8 mouse cellular contexts compared by ENCODE assay signal in genomic region chr2:18680961-18681360, GRCm38 (mm10). TPM values are rescaled to one million over a fixed set of nuclear protein-coding genes. Genes with fewer than 3 reads are reported as not detected.
A peak's percentile ranks its signal among the peaks of the same experiment; 100 is the strongest.
DNase-seq lines count a peak whose midpoint lies in the region; ATAC-seq and TF ChIP-seq lines count a peak whose summit lies in the region.

No protein-coding gene starts in this region.

- H3K27me3 ChIP-seq in forebrain, embryonic 15.5 days = peaks cover 24% of the 10 kb centered on the region
- H3K27me3 ChIP-seq in hindbrain, embryonic 10.5 days (ENCODE audit: insufficient read depth, poor library complexity, severe bottlenecking) = peaks cover 84% of the 10 kb centered on the region
- H3K27me3 ChIP-seq in spleen, adult 2 months (ENCODE audit: control insufficient read depth, insufficient read depth, low read length) = peaks cover 14% of the 10 kb centered on the region

- TF ChIP-seq CTCF in spleen, adult 2 months (IDR thresholded peaks at IDR 0.05; ENCODE audit: extremely low read depth, insufficient read depth, insufficient read length, insufficient replicate concordance) = no peak

- TF ChIP-seq POLR2A in spleen, adult 2 months (IDR thresholded peaks at IDR 0.05; ENCODE audit: low read depth, low read length) = no peak

- no peak for ATAC-seq in forebrain, embryonic 15.5 days (replicated peaks)
- ATAC-seq in megakaryocyte, adult 5-6 weeks (ENCODE audit: poor library complexity, severe bottlenecking) = peak; percentile 76

- DNase-seq in heart, adult 11 months = peak; percentile 97
- DNase-seq in heart, adult 8-10 months (ENCODE audit: low spot score) = no peak
- peak; percentile 28 to 30 for DNase-seq in adrenal gland, postnatal 4 days (ENCODE audit: low spot score in 2 of 2)
- peak; percentile 65 for DNase-seq in hindbrain, embryonic 10.5 days (ENCODE audit: low spot score)
- peak; percentile 62 to 65 for DNase-seq in left cerebral cortex, postnatal 36 days (ENCODE audit: low spot score in 2 of 2)
- DNase-seq in spleen, adult 2 months (ENCODE audit: low read depth in 1 of 2, low spot score in 2 of 2) = peak in 1 of 2 experiments; percentile 67

- peaks cover 36% of the 10 kb centered on the region for H3K4me1 ChIP-seq in forebrain, embryonic 15.5 days
- H3K4me1 ChIP-seq in hindbrain, embryonic 10.5 days (replicated peaks) = peaks cover 33% of the 10 kb centered on the region
- peaks cover 8% of the 10 kb centered on the region for H3K4me1 ChIP-seq in spleen, adult 2 months (ENCODE audit: control insufficient read depth, insufficient read depth, insufficient read length)

- intact Hi-C loops in left cerebral cortex, postnatal 36 days (cut with DNase I) = no loop called here

- no peaks in the 10 kb centered on the region for H3K9me3 ChIP-seq in forebrain, embryonic 15.5 days
- H3K9me3 ChIP-seq in hindbrain, embryonic 10.5 days = no peaks in the 10 kb centered on the region

- peak overlapping the region; percentile 30; the same call in 1 of the 2 replicates for H3K9ac ChIP-seq in forebrain, embryonic 15.5 days (replicated peaks)

- peak overlapping the region; percentile 32 for H3K4me3 ChIP-seq in forebrain, embryonic 15.5 days
- peak overlapping the region; percentile 54 for H3K4me3 ChIP-seq in hindbrain, embryonic 10.5 days
- peak overlapping the region; percentile 53 for H3K4me3 ChIP-seq in spleen, adult 2 months (ENCODE audit: extremely low read depth, insufficient read depth, insufficient read length)

- H3K4me2 ChIP-seq in forebrain, embryonic 15.5 days (replicated peaks) = peak overlapping the region; percentile 48

- 3% methylated on average over 28 of the region's 29 CpGs for WGBS in forebrain, embryonic 15.5 days
- WGBS in hindbrain, embryonic 10.5 days = under 1% methylated on average over 26 of the region's 29 CpGs
- 8% methylated on average over 28 of the region's 29 CpGs for WGBS in spleen, adult 2 months

- no peak overlapping the region for H3K27ac ChIP-seq in forebrain, embryonic 15.5 days (replicated peaks)
- H3K27ac ChIP-seq in hindbrain, embryonic 10.5 days = peak overlapping the region; percentile 64; the same call in 1 of the 2 replicates
- H3K27ac ChIP-seq in spleen, adult 2 months (ENCODE audit: insufficient read depth, low read length) = no peak overlapping the region

- peaks cover 20% of the 10 kb centered on the region for H3K36me3 ChIP-seq in forebrain, embryonic 15.5 days
- peaks cover 29% of the 10 kb centered on the region for H3K36me3 ChIP-seq in hindbrain, embryonic 10.5 days
- peaks cover 4% of the 10 kb centered on the region for H3K36me3 ChIP-seq in spleen, adult 2 months (ENCODE audit: control insufficient read depth, insufficient read depth, low read length)

RNA-seq across cellular contexts. Expression of gene Bmi1, which starts 4.1 kb away (rescaled TPM):
- total RNA-seq in heart, adult 8-10 months (2022) = 10 to 100 TPM; 51.9 to 74.4 (median 64.3) TPM
- 10 to 100 TPM; 46.6 to 50.7 TPM for total RNA-seq in adrenal gland, postnatal 4 days (2021)
- polyA plus RNA-seq in forebrain, embryonic 15.5 days (2015; fragmentation: Nextera tagmentation; extraction: Ambion mirVana) = 38.0 and 39.8 TPM in 2 replicates
- polyA plus RNA-seq in hindbrain, embryonic 10.5 days (2016; fragmentation: Nextera tagmentation; extraction: Ambion mirVana) = 25.1 and 26.8 TPM in 2 replicates
- 10 to 100 TPM; 34.5 to 49.6 TPM for total RNA-seq in left cerebral cortex, postnatal 36 days (2021)
- 18.1 and 22.2 TPM in 2 replicates for total RNA-seq in megakaryocyte, adult 5-6 weeks (2015)
- 16.5 and 23.3 TPM in 2 replicates for total RNA-seq in megakaryocyte, adult 5-6 weeks (2017)
- polyA plus RNA-seq in spleen, adult 2 months (2012; rRNA removed) = 9.0 and 13.0 TPM in 2 replicates

RNA-seq across cellular contexts. Expression of gene Commd3, which starts 8.8 kb away (rescaled TPM):
- 100 to 1,000 TPM in 1 of 4 experiments, 10 to 100 TPM in 3; 88.6 to 108 (median 96.9) TPM for total RNA-seq in heart, adult 8-10 months (2022)
- 100 to 1,000 TPM; 117 to 135 TPM for total RNA-seq in adrenal gland, postnatal 4 days (2021)
- polyA plus RNA-seq in forebrain, embryonic 15.5 days (2015; fragmentation: Nextera tagmentation; extraction: Ambion mirVana) = 263 and 266 TPM in 2 replicates
- polyA plus RNA-seq in hindbrain, embryonic 10.5 days (2016; fragmentation: Nextera tagmentation; extraction: Ambion mirVana) = 86.0 and 122 TPM in 2 replicates
- total RNA-seq in left cerebral cortex, postnatal 36 days (2021) = 10 to 100 TPM; 80.4 to 86.4 TPM
- 112 and 114 TPM in 2 replicates for total RNA-seq in megakaryocyte, adult 5-6 weeks (2015)
- total RNA-seq in megakaryocyte, adult 5-6 weeks (2017) = 105 and 126 TPM in 2 replicates
- polyA plus RNA-seq in spleen, adult 2 months (2012; rRNA removed) = 19.3 and 20.2 TPM in 2 replicates

RNA-seq across cellular contexts. Expression of gene Spag6, which starts 12.9 kb away (rescaled TPM):
- total RNA-seq in heart, adult 8-10 months (2022) = under 1 TPM in 3 of 4 experiments, not detected in 1; 0.38 to 0.65 (median 0.49) TPM
- total RNA-seq in adrenal gland, postnatal 4 days (2021) = 1 to 10 TPM; 1.2 to 1.4 TPM
- polyA plus RNA-seq in forebrain, embryonic 15.5 days (2015; fragmentation: Nextera tagmentation; extraction: Ambion mirVana) = 0.09 TPM in 1 of 2 replicates, not detected in the other
- 0.46 and 0.59 TPM in 2 replicates for polyA plus RNA-seq in hindbrain, embryonic 10.5 days (2016; fragmentation: Nextera tagmentation; extraction: Ambion mirVana)
- total RNA-seq in left cerebral cortex, postnatal 36 days (2021) = 1 to 10 TPM; 6.6 to 7.3 TPM
- total RNA-seq in megakaryocyte, adult 5-6 weeks (2015) = not detected in 2 replicates
- not detected in 2 replicates for total RNA-seq in megakaryocyte, adult 5-6 weeks (2017)
- 0.51 and 0.80 TPM in 2 replicates for polyA plus RNA-seq in spleen, adult 2 months (2012; rRNA removed)
